Mouse (Mus musculus): ENCODE data around the gene Nsd2. TPM values are rescaled to one million over a fixed set of nuclear protein-coding genes. Genes with fewer than 3 reads are reported as not detected.
"Not testable (repeated sequence)": the region's sequence is repeated elsewhere in the genome, so short reads cannot be mapped to it uniquely, and the experiment has no call there.

The Nsd2 gene
- polyA plus RNA-seq, 1 experiment from 2014 or later = 81.6 TPM

DNA sequence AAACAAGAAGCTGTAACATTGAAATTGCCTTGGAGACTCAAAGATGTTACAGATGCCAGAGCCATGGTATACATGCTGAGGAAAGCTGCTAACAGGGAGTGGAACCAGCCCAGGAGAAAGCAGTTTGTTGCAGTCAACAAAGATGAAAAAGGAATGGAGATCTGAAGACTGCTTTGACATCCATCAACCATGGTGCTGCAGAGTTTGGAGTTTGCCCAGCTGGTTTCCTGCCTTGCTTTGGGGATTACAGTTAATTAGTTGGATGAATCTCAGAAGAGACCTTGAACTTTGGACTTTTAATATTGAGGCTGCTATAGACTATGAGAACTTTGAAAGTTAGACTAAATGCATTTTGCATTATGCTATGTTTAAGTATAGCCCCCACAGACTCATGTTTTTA lies 94.5 kb downstream of the Nsd2 start:
- H3K4me1 ChIP-seq; H3K4me3 ChIP-seq; ATAC-seq (replicated peaks); H3K9ac ChIP-seq; H3K27ac ChIP-seq; H3K9me3 ChIP-seq; H3K27me3 ChIP-seq (replicated peaks); H3K4me2 ChIP-seq: not testable (repeated sequence)
- H3K36me3 ChIP-seq (replicated peaks) = peaks cover 41% of the 10 kb centered on the region

DNA sequence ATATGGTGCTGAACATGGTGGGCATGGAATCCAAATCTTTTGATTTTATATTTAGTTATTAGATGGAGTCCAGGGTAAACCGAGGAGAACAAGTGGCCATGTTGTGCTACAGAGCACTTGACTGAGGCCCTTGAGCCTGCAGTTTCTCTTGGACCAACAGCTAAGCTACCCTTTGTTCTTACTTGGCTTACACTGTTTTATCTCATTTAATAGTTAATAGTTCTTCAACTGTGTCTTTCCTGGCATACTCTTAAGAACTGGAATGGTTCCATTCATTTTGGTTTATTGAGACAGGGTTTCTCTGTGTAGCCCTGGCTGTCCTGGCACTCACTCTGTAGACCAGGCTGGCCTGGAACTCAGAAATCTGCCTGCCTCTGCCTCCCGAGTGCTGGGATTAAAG lies 96.1 kb downstream of the Nsd2 start:
- not testable (repeated sequence) for H3K9ac ChIP-seq, H3K9me3 ChIP-seq

DNA sequence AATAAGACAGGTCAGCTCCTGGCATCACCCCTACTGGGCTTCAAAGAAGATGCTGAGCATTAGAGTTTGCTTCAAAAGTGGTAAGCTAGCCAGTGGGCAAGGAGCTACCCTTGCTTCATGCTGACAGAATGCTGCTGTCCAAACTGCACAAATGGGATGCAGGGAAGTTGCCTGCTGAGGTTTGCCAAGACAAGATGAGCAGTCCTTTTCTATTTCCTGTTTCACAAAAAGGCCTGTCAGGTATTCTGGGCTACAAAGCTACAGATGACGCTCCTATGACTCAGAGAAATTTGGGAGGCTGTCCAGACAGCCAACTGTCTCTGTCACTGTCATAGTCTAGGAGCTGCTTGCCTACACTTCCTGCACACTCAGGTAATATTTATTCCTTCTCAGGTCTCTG lies 98.9 kb downstream of the Nsd2 start:
- H3K4me1 ChIP-seq = no peaks in the 10 kb centered on the region
- no peaks in the 10 kb centered on the region for H3K9me3 ChIP-seq
- H3K4me3 ChIP-seq = no peak overlapping the region
- ATAC-seq (replicated peaks) = no peak
- no peaks in the 10 kb centered on the region for H3K27me3 ChIP-seq (replicated peaks)
- WGBS = 100% methylated on average over 1 of the region's 1 CpGs
- no peak overlapping the region for H3K27ac ChIP-seq
- no peak overlapping the region for H3K9ac ChIP-seq
- peaks cover 50% of the 10 kb centered on the region for H3K36me3 ChIP-seq (replicated peaks)
- H3K4me2 ChIP-seq = no peak overlapping the region

More for the DNA sequence above, 96.1 kb downstream of the Nsd2 start:
- 96% methylated on average over 2 of the region's 2 CpGs for whole genome bisulfite sequencing
- not testable (repeated sequence) for H3K4me1 ChIP-seq; H3K4me2 ChIP-seq; ATAC-seq (replicated peaks); H3K4me3 ChIP-seq; H3K27ac ChIP-seq; H3K27me3 ChIP-seq (replicated peaks)
- peaks cover 57% of the 10 kb centered on the region for H3K36me3 ChIP-seq (replicated peaks)

DNA sequence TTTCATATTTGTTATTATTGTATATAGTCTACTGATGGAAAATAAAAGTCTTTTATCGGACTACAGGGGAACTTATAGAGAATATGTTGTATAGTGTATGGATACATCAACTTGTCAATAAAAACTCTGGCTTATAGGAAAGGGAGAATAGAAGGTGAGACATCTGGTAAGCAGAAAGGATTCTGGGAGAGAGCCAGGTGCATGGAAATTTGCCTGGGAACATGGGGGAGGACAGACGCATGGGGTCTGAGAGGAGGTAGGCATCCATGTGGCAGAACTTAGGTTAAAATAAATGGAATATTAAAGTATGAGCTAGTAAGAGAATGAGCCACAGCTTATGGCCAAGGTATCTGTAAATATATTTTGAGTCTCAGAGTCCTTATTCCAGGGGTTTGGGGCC lies 99.5 kb downstream of the Nsd2 start:
- Histone ChIP-seq H3K4me1 (no peaks in the 10 kb centered on the region), H3K27me3 (replicated peaks) (no peaks in the 10 kb centered on the region), H3K4me2 (no peak overlapping the region), H3K27ac (no peak overlapping the region), H3K9me3 (no peaks in the 10 kb centered on the region), H3K9ac (no peak overlapping the region), H3K4me3 (no peak overlapping the region), H3K36me3 (replicated peaks) (peaks cover 50% of the 10 kb centered on the region)
- no peak for ATAC-seq (replicated peaks)
- 94% methylated on average over 2 of the region's 2 CpGs for WGBS

DNA sequence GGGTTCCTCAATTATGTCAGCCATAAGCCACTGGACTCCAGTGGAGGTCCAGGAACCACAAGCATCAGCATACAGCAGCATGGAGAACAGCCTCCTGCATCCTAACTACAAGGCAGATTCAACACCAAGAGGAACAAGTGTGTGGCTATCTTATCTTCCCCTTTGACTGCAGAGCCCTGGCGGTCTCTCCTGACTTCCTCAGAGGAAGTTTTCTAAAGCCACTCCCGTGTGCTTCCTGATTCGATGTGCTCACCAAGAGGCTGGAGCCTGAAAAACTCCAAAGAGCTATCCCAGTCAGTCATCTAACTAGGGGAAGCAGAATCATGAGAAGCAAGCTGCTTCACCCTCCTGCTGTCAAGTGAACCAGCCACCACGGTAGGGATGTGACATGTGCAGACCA lies 100.4 kb downstream of the Nsd2 start:
- Histone ChIP-seq H3K4me2 (no peak overlapping the region), H3K27me3 (replicated peaks) (no peaks in the 10 kb centered on the region), H3K36me3 (replicated peaks) (peaks cover 43% of the 10 kb centered on the region), H3K9me3 (no peaks in the 10 kb centered on the region), H3K27ac (no peak overlapping the region), H3K4me1 (no peaks in the 10 kb centered on the region), H3K4me3 (no peak overlapping the region), H3K9ac (no peak overlapping the region)
- ATAC-seq (replicated peaks) = no peak
- WGBS = 84% methylated on average over 4 of the region's 4 CpGs

DNA sequence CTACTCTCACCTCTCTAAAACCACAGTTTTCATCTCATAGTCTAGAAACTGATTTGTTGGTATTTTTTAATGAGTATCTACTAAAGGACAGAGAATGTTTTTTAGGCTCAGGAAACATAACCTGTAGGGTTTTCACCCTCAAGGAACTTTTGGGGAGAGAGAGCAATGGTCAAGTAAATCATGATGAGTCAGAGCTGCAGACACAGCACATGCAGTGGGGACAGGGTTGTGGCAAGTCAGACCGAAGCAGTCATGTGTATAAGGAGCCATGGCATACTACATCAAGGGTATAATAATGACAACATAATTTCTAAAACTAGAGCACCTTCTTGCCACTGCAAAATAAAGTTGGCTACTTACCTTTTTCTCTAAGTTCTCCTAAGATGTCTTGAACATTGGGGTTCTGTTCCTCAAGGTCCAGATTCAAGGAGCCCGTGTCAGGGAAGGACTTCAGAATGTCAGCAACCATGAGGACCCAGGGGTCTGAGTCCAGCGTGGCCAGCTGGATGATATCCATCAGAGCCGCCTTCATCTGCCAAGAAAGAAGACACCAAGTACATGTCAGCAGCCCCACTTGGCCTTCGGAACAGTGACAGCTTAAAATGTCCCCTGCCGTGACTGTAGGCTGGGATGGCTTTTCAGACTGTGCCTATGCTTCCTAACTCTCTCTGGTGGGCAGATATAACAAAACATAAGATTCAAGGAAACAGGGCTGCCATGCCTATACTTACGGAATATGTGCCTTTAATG lies 101.1 kb downstream of the Nsd2 start:
- Histone ChIP-seq H3K4me3 (no peak overlapping the region), H3K9me3 (no peaks in the 10 kb centered on the region), H3K4me2 (no peak overlapping the region), H3K36me3 (replicated peaks) (peaks cover 39% of the 10 kb centered on the region), H3K27me3 (replicated peaks) (no peaks in the 10 kb centered on the region), H3K27ac (no peak overlapping the region), H3K9ac (no peak overlapping the region), H3K4me1 (no peaks in the 10 kb centered on the region)
- no peak for ATAC-seq (replicated peaks)
- WGBS = 92% methylated on average over 7 of the region's 7 CpGs

DNA sequence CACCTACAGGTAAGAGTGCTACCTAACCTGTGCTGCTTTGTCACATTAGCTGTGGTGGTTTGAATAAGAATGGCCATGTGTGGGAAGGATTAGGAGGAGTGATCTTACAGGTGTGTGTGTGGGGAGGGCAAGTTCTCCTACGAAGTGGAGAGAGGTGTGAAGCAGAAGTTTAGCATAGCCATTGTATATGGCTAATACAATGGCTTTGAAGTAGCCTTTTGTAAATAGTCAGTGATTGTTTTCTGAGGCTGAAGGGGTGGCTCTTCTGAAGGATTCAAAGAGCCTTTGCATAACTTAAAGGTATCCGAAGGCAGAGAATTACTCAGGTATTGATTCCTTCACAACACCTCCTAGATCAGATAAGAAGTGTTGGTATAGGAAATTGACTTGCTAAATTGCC lies 102.0 kb downstream of the Nsd2 start:
- H3K27me3 ChIP-seq (replicated peaks) = no peaks in the 10 kb centered on the region
- ATAC-seq (replicated peaks) = no peak
- H3K9me3 ChIP-seq = no peaks in the 10 kb centered on the region
- H3K4me2 ChIP-seq = no peak overlapping the region
- peaks cover 37% of the 10 kb centered on the region for H3K36me3 ChIP-seq (replicated peaks)
- H3K27ac ChIP-seq = no peak overlapping the region
- no peak overlapping the region for H3K9ac ChIP-seq
- H3K4me3 ChIP-seq = no peak overlapping the region
- no peaks in the 10 kb centered on the region for H3K4me1 ChIP-seq
- 37% methylated on average over 2 of the region's 2 CpGs for WGBS

DNA sequence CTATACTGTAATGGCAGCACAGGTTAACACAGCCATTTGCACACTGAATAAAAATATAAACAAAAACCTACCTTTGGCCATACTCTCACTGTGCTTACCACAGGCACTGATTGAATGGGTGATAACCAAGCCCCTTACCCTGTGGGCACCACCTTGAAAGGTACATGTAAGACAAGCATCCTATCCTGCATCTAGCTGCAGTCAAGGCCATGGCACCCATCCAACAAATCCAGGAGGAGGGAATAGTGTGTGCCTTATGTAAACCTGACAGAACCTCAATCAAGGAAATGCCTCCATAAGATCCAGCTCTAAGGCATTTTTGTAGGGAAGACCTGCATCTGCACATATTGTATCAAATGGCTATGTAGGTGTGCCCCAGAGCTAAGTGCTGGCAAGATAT lies 105.6 kb downstream of the Nsd2 start:
- Histone ChIP-seq H3K9ac (no peak overlapping the region), H3K9me3 (no peaks in the 10 kb centered on the region), H3K27me3 (replicated peaks) (no peaks in the 10 kb centered on the region), H3K4me2 (no peak overlapping the region), H3K4me1 (no peaks in the 10 kb centered on the region), H3K27ac (no peak overlapping the region), H3K4me3 (no peak overlapping the region), H3K36me3 (replicated peaks) (peaks cover 31% of the 10 kb centered on the region)
- no peak for ATAC-seq (replicated peaks)

DNA sequence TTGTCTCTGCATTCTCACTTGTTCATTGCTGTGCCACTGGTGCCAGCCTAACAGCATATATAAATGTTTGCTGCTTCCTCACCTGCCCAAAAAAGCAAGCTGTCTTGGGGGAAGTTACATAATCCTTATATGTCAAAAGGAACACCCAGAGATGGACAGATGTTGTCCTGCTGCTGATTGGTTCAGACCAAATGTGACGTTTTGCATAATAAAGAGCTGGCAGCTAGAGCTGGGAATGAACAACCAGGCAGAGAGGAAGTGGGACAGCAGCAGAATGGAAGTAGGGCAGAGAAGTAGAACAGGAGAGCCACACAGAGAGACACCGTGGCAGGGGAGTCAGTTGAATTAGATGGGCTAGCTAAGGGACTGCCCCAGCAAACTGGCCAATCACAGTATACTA lies 111.9 kb downstream of the Nsd2 start:
- no peak overlapping the region for H3K9ac ChIP-seq
- no peak for ATAC-seq (replicated peaks)
- 79% methylated on average over 2 of the region's 2 CpGs for WGBS
- no peak overlapping the region for H3K27ac ChIP-seq
- H3K27me3 ChIP-seq (replicated peaks) = no peaks in the 10 kb centered on the region
- no peaks in the 10 kb centered on the region for H3K9me3 ChIP-seq
- H3K4me1 ChIP-seq = peaks cover 33% of the 10 kb centered on the region
- no peak overlapping the region for H3K4me3 ChIP-seq
- H3K4me2 ChIP-seq = no peak overlapping the region
- H3K36me3 ChIP-seq (replicated peaks) = peaks cover 19% of the 10 kb centered on the region

DNA sequence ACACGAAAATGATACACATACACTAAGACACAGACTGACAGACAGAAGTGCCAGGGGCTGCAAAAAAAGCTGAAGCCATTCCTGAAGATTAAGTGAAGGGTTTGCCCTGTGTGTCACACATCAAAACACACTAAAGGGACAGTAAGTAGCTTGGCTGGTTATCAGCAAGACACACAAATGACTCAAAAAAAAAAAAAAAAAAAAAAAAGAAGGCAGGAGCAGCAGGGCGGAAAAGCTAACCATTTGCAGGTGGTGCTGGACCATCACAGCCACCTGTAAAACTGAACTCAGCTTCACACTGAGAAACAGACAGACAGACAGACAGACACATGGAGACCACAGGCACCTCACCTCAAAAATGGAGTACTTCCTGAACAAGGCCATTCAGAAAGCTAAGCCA lies 113.6 kb downstream of the Nsd2 start:
- 96% methylated on average over 2 of the region's 2 CpGs for WGBS
- no peak for ATAC-seq (replicated peaks)
- H3K4me1 ChIP-seq = peaks cover 33% of the 10 kb centered on the region

DNA sequence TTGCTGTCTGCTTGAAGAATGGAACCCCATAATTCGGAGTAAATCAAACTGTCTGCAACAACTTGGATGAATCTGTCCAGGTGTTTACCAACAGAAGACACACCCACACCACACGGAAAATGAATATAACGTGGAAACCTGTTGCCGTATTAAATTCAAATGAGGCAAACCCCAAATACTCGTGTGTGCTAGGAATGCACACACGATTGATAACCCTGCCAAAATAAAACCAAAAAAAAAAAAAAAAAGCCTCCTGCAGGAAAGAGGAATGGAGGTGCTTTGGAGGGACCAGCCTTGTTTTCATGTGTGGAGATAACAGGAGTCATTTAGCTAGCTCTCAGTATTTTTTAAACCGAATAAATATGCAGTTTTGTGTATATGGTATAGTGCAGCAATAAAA lies 114.4 kb downstream of the Nsd2 start:
- Histone ChIP-seq H3K9ac (no peak overlapping the region), H3K4me1 (peaks cover 33% of the 10 kb centered on the region)
- no peak for ATAC-seq (replicated peaks)

More for the DNA sequence above, 113.6 kb downstream of the Nsd2 start:
- Histone ChIP-seq H3K9me3 (no peaks in the 10 kb centered on the region), H3K27me3 (replicated peaks) (no peaks in the 10 kb centered on the region), H3K27ac (no peak overlapping the region), H3K4me2 (peak overlapping the region; percentile 71), H3K36me3 (replicated peaks) (peaks cover 12% of the 10 kb centered on the region), H3K4me3 (no peak overlapping the region), H3K9ac (no peak overlapping the region)

DNA sequence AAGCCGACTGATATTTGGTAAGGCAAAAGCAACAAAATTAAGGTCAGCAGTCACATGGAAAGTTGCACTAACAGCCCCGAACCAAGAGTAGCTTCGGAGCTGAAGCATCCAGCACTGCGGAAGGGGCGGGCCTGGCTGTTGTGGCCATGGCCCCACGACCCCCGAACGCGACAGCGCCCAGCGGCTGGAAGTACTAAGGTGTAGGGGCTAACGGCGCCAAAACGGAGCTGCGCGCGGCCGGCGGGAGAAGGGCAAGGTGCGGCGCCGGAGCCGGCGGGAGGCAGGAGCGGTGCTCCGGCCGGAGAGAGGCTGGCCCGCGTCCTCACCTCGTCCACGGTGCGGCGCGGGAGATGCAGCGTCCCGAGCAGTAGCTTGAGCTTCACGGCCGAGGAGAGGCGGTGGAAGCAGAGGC lies 115.2 kb downstream of the Nsd2 start:
- under 1% methylated on average over 39 of the region's 39 CpGs for WGBS
- 0 out of 2 replicates have a peak, but pooled peaks cover 3% of the 10 kb centered on the region for H3K36me3 ChIP-seq (replicated peaks)
- peak overlapping the region; percentile 95 for H3K27ac ChIP-seq
- no peak; the same call in 1 of the 2 replicates for ATAC-seq (replicated peaks)
- H3K4me3 ChIP-seq = peak overlapping the region; percentile 97
- peak overlapping the region; percentile 92 for H3K9ac ChIP-seq
- H3K4me1 ChIP-seq = peaks cover 33% of the 10 kb centered on the region
- H3K27me3 ChIP-seq (replicated peaks) = no peaks in the 10 kb centered on the region
- no peaks in the 10 kb centered on the region for H3K9me3 ChIP-seq
- H3K4me2 ChIP-seq = peak overlapping the region; percentile 71

More for the DNA sequence above, 114.4 kb downstream of the Nsd2 start:
- H3K4me2 ChIP-seq = peak overlapping the region; percentile 71
- no peaks in the 10 kb centered on the region for H3K27me3 ChIP-seq (replicated peaks)
- no peaks in the 10 kb centered on the region for H3K9me3 ChIP-seq
- 86% methylated on average over 7 of the region's 7 CpGs for WGBS
- peaks cover 6% of the 10 kb centered on the region for H3K36me3 ChIP-seq (replicated peaks)
- peak overlapping the region; percentile 97 for H3K4me3 ChIP-seq
- no peak overlapping the region for H3K27ac ChIP-seq

DNA sequence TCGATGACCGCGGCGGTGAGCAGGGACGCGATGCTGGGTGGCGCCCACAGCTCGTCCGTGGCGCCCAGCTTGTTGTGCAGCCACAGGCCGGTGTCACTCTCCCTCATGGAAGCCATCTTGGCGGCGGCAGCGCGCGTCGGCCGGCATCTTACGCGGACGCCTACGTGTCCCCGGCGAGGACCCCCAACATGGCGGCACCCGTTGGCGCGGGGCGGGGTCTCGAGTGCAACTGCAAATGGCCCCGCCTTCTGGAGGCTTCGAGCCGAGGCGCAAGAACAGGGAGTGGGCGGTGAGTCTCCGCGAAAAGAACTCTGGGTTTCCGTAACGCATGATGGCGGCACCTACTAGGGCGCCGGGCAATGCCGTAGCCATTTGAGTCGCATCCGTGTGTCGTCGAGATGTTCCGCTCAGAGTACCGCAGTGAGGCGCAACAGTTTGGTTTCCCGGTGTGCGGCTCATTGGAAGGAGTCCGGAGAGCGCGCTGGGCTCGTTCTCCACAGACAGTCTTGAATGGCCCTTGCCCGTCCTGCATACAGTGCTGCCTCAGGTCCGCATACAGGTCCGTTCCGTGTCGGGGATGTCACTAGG lies 115.7 kb downstream of the Nsd2 start, which contains the start of gene Nelfa:
TSS of gene Nelfa (minus strand) at position 294 of the 588 bp plus-strand sequence.
- peak within 1 kb of the TSS; percentile 95 for H3K27ac ChIP-seq
- H3K4me2 ChIP-seq = peak within 1 kb of the TSS; percentile 71
- 0 out of 2 replicates have a peak, but pooled peaks cover 3% of the 10 kb centered on the region for H3K36me3 ChIP-seq (replicated peaks)
- WGBS = under 1% methylated on average over 61 of the region's 61 CpGs
- peaks cover 33% of the 10 kb centered on the region for H3K4me1 ChIP-seq
- peak; percentile 98 for ATAC-seq (replicated peaks)
- no peaks in the 10 kb centered on the region for H3K27me3 ChIP-seq (replicated peaks)
- peak within 1 kb of the TSS; percentile 92 for H3K9ac ChIP-seq
- no peaks in the 10 kb centered on the region; the same call in 1 of the 2 replicates for H3K9me3 ChIP-seq
- H3K4me3 ChIP-seq = peak within 1 kb of the TSS; percentile 97
